Comparison of ENCODE assay signal across 22 mouse cellular contexts in the genomic region with DNA sequence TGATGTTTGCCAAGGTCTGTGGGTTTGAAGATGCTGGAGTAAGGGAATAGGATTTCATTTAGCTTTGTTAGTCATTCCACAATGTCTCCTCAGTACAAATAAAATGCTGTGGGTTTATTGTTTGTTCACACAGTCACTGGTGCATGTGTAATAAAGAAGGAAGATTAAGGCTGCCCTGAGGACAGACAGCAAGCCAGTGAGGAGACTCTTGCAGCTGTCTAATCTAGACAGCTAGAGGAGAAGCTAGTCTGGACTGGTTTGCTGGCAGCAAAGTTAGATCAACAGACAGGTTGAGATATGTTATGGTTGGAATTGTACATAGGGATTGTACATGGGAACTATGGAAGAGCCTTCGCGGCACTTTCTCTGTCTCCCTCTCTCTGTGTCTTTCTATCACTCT. TPM values are rescaled to one million over a fixed set of nuclear protein-coding genes. Genes with fewer than 3 reads are reported as not detected.
"Had no signal": no experiment of that assay in that cellular context is flagged by ENCODE, and none has a peak within 500 bp of the region (broad histone marks: within the 10 kb centered on the region; RNA-seq: fewer than 3 reads in every experiment).

No protein-coding gene starts in this region.

- H3K4me3 ChIP-seq: lung, embryonic 15.5 days; megakaryocyte, embryonic 14.5 days; midbrain, embryonic 13.5 days; midbrain, embryonic 15.5 days; neural tube, embryonic 13.5 days; neural tube, embryonic 15.5 days had no signal

- H3K9me3 ChIP-seq: lung, embryonic 15.5 days had no signal

- H3K27ac ChIP-seq: lung, embryonic 15.5 days; macrophage; midbrain, embryonic 13.5 days; midbrain, embryonic 15.5 days; neural tube, embryonic 13.5 days; neural tube, embryonic 15.5 days had no signal

- H3K36me3 ChIP-seq: lung, embryonic 15.5 days; midbrain, embryonic 13.5 days; midbrain, embryonic 15.5 days; neural tube, embryonic 13.5 days; neural tube, embryonic 15.5 days had no signal

- H3K27me3 ChIP-seq: lung, embryonic 15.5 days; megakaryocyte, embryonic 14.5 days; midbrain, embryonic 13.5 days; midbrain, embryonic 15.5 days; neural tube, embryonic 13.5 days; neural tube, embryonic 15.5 days had no signal

- ATAC-seq: liver, postnatal 0 days; lung, postnatal 0 days; midbrain, embryonic 13.5 days; midbrain, embryonic 15.5 days had no signal

- H3K4me2 ChIP-seq: lung, embryonic 15.5 days; midbrain, embryonic 11.5 days; midbrain, embryonic 13.5 days; midbrain, embryonic 15.5 days; neural tube, embryonic 13.5 days; neural tube, embryonic 15.5 days had no signal

- DNase-seq: liver, postnatal 0 days; lung, adult 2 months; lung, postnatal 14 days; lung, postnatal 36 days; retina, postnatal 1 day; right cerebral cortex, adult 18-20 months; right cerebral cortex, postnatal 25 days; right cerebral cortex, postnatal 4 days; spleen, adult 18-20 months; thymus, adult 18-20 months; thymus, postnatal 14 days; thymus, postnatal 36 days had no signal

- H3K4me1 ChIP-seq: lung, embryonic 15.5 days; megakaryocyte, embryonic 14.5 days; midbrain, embryonic 13.5 days; midbrain, embryonic 15.5 days; neural tube, embryonic 13.5 days; neural tube, embryonic 15.5 days had no signal

- H3K9ac ChIP-seq: liver, postnatal 0 days; lung, embryonic 15.5 days; midbrain, embryonic 13.5 days; midbrain, embryonic 15.5 days; neural tube, embryonic 13.5 days; neural tube, embryonic 15.5 days had no signal

RNA-seq across cellular contexts. Expression of a gene that starts 24.6 kb away (rescaled TPM):
- polyA plus RNA-seq: lung, embryonic 15.5 days; lung, postnatal 0 days; macrophage; midbrain, embryonic 11.5 days; midbrain, embryonic 13.5 days; neural tube, embryonic 11.5 days; neural tube, embryonic 13.5 days; neural tube, embryonic 15.5 days had no signal
